Mouse (Mus musculus) midbrain, postnatal 0 days (tissue): ENCODE data around the gene Slc46a1. TPM values are rescaled to one million over a fixed set of nuclear protein-coding genes. Genes with fewer than 3 reads are reported as not detected.
A peak's percentile ranks its signal among the peaks of the same experiment; 100 is the strongest.

Experiments used
- ATAC-seq: fragments of 200-750 bp; cut with Nextera tagmentation; 2 replicates; pipeline ENCODE4 v1.8.0; 2017; ENCODE audit warnings: moderate number of reproducible peaks, mild to moderate bottlenecking, moderate TSS enrichment, moderate library complexity; ENCODE audit not compliant: low FRiP score
- DNase-seq: peaks from one replicate; pipeline ENCODE4 v3.0.0-alpha.2; 2015; ENCODE audit warnings: low spot score
- H3K27ac ChIP-seq: fragments of 300-500 bp; sonication (generic); 2 replicates; pipeline ENCODE4 v1.5.1; 2014; ENCODE audit warnings: low read depth, mild to moderate bottlenecking, low read length, mixed read lengths
- H3K27me3 ChIP-seq: fragments of 300-500 bp; sonication (generic); 2 replicates; pipeline ENCODE4 v1.6.1; 2014; ENCODE audit warnings: low read length, control low read depth, mixed read lengths; ENCODE audit not compliant: insufficient read depth
- H3K36me3 ChIP-seq: fragments of 300-500 bp; sonication (generic); 2 replicates; pipeline ENCODE4 v1.6.1; 2014; ENCODE audit warnings: low read length, control low read depth, mixed read lengths; ENCODE audit not compliant: insufficient read depth
- H3K4me1 ChIP-seq: fragments of 300-500 bp; sonication (generic); 2 replicates; pipeline ENCODE4 v1.6.1; 2014; ENCODE audit warnings: mild to moderate bottlenecking, control low read depth, antibody characterized with exemption, low read length, mixed read lengths; ENCODE audit not compliant: insufficient read depth
- H3K4me2 ChIP-seq: fragments of 300-500 bp; sonication (generic); 2 replicates; pipeline ENCODE4 v1.6.1; 2014; ENCODE audit warnings: low read depth, mild to moderate bottlenecking, low read length, mixed read lengths; ENCODE audit not compliant: poor library complexity, severe bottlenecking
- H3K4me3 ChIP-seq: fragments of 300-500 bp; sonication (generic); 2 replicates; pipeline ENCODE4 v1.5.1; 2014; ENCODE audit warnings: low read depth, mild to moderate bottlenecking, low read length, moderate library complexity
- H3K9ac ChIP-seq: fragments of 300-500 bp; sonication (generic); replicated peaks from 2 replicates; pipeline ENCODE4 v1.6.1; 2014; ENCODE audit warnings: mild to moderate bottlenecking, low read length, moderate library complexity, mixed read lengths; ENCODE audit not compliant: poor library complexity, severe bottlenecking
- H3K9me3 ChIP-seq: fragments of 300-500 bp; sonication (generic); 2 replicates; pipeline ENCODE4 v1.6.1; 2016; ENCODE audit warnings: low read length, control low read depth
- CTCF ChIP-seq: IDR thresholded peaks from 2 replicates; pipeline ENCODE4 v1.5.1; 2016; ENCODE audit warnings: antibody characterized with exemption, mild to moderate bottlenecking
- WGBS: fragments of 180-500 bp; shearing (Covaris S2); extraction: QIAGEN DNeasy Blood & Tissue Kit; methylation state at CpG from one replicate; pipeline ENCODE4 v1.1.7; 2014; 5-methylcytosine and 5-hydroxymethylcytosine counted together
- polyA plus RNA-seq: library from polyadenylated mRNA; unstranded; fragments of >200 nt; fragmentation: Nextera tagmentation; extraction: Ambion mirVana; gene quantifications from 2 replicates; pipeline ENCODE4 v1.2.1, GENCODE M21; 2015
- total RNA-seq: library from RNA; depleted of rRNA; stranded (reverse); fragments of >200 nt; gene quantifications from 2 replicates; pipeline ENCODE4 v1.2.3, GENCODE M21; 2014

Gene Slc46a1
- total and polyA plus RNA-seq, 2 experiments from 2014 or later = 17.5 to 19.1 TPM

- WGBS = 90% methylated on average over 1 of the region's 1 CpGs
- Histone ChIP-seq H3K4me3 (no peak overlapping the region), H3K27me3 (no peaks in the 10 kb centered on the region), H3K9me3 (no peaks in the 10 kb centered on the region), H3K4me2 (no peak overlapping the region), H3K27ac (no peak overlapping the region), H3K9ac (no peak overlapping the region), H3K36me3 (no peaks in the 10 kb centered on the region), H3K4me1 (no peaks in the 10 kb centered on the region)
- TF ChIP-seq CTCF = no peak
- DNase-seq (no peak), ATAC-seq (no peak)
These were observed 17.3 kb upstream of the Slc46a1 start for GRCm38 (mm10) chr11:78448242-78448641.

- no peaks in the 10 kb centered on the region for H3K9me3 ChIP-seq
- no peaks in the 10 kb centered on the region for H3K4me1 ChIP-seq
- 57% methylated on average over 2 of the region's 2 CpGs for WGBS
- no peak overlapping the region for H3K27ac ChIP-seq
- H3K27me3 ChIP-seq = no peaks in the 10 kb centered on the region
- no peak overlapping the region for H3K4me3 ChIP-seq
- ATAC-seq = no peak
- no peak for DNase-seq
- no peak for TF ChIP-seq CTCF
- H3K9ac ChIP-seq = no peak overlapping the region
- H3K4me2 ChIP-seq = no peak overlapping the region
- H3K36me3 ChIP-seq = no peaks in the 10 kb centered on the region
These were observed 15.2 kb upstream of the Slc46a1 start for GRCm38 (mm10) chr11:78450337-78450736.

GRCm38 (mm10) chr11:78453675-78454074 lies 11.8 kb upstream of the Slc46a1 start:
- TF ChIP-seq CTCF = peak; percentile 94
- Histone ChIP-seq H3K4me3 (no peak overlapping the region), H3K27ac (no peak overlapping the region), H3K4me2 (no peak overlapping the region), H3K36me3 (no peaks in the 10 kb centered on the region), H3K27me3 (no peaks in the 10 kb centered on the region), H3K9ac (no peak overlapping the region), H3K4me1 (no peaks in the 10 kb centered on the region), H3K9me3 (no peaks in the 10 kb centered on the region)
- 12% methylated on average over 4 of the region's 4 CpGs for WGBS
- ATAC-seq (no peak), DNase-seq (peak; percentile 57)

- no peak for DNase-seq
- Histone ChIP-seq H3K27me3 (no peaks in the 10 kb centered on the region), H3K9me3 (no peaks in the 10 kb centered on the region), H3K4me2 (no peak overlapping the region), H3K36me3 (no peaks in the 10 kb centered on the region), H3K27ac (no peak overlapping the region), H3K4me1 (no peaks in the 10 kb centered on the region), H3K9ac (no peak overlapping the region), H3K4me3 (no peak overlapping the region)
- WGBS = 68% methylated on average over 7 of the region's 7 CpGs
- no peak for TF ChIP-seq CTCF
- no peak for ATAC-seq
These were observed 11.2 kb upstream of the Slc46a1 start for GRCm38 (mm10) chr11:78454276-78454675.

- Histone ChIP-seq H3K27ac (no peak overlapping the region), H3K9ac (no peak overlapping the region), H3K9me3 (no peaks in the 10 kb centered on the region), H3K27me3 (no peaks in the 10 kb centered on the region), H3K4me3 (no peak overlapping the region), H3K4me2 (no peak overlapping the region), H3K36me3 (no peaks in the 10 kb centered on the region), H3K4me1 (no peaks in the 10 kb centered on the region)
- peak; percentile 60 for TF ChIP-seq CTCF
- DNase-seq (no peak), ATAC-seq (no peak)
- WGBS = 48% methylated on average over 5 of the region's 5 CpGs
These were observed 10.2 kb upstream of the Slc46a1 start for GRCm38 (mm10) chr11:78455308-78455707.

- no peak overlapping the region for H3K9ac ChIP-seq
- no peak for ATAC-seq
These were observed 6.8 kb upstream of the Slc46a1 start for GRCm38 (mm10) chr11:78458740-78459139.

More at GRCm38 (mm10) chr11:78458740-78459139, 6.8 kb upstream of the Slc46a1 start:
- H3K27ac ChIP-seq = no peak overlapping the region
- DNase-seq = no peak
- H3K36me3 ChIP-seq = no peaks in the 10 kb centered on the region
- H3K4me2 ChIP-seq = no peak overlapping the region
- H3K9me3 ChIP-seq = no peaks in the 10 kb centered on the region
- H3K27me3 ChIP-seq = no peaks in the 10 kb centered on the region
- no peak overlapping the region for H3K4me3 ChIP-seq
- TF ChIP-seq CTCF = no peak
- 86% methylated on average over 17 of the region's 17 CpGs for WGBS
- no peaks in the 10 kb centered on the region for H3K4me1 ChIP-seq
